Mouse (Mus musculus): ENCODE results near the gene Ano8.

- TF ChIP-seq POLR2A (IDR thresholded peaks at IDR 0.05; ENCODE audit: borderline replicate concordance, low read depth, low read length) (no peak), CTCF (IDR thresholded peaks at IDR 0.05; ENCODE audit: low read depth, low read length) (0 out of 2 replicates have a peak, but pooled peaks have one; percentile 2)
Measured at GRCm38 (mm10) chr8:71464513-71465500, 21.0 kb downstream of the Ano8 start, which contains the start of gene Mrpl34.
